Mouse (Mus musculus) Patski (cell line): ENCODE results near the gene Ccdc97. TPM values are rescaled to one million over a fixed set of nuclear protein-coding genes. Genes with fewer than 3 reads are reported as not detected.

Experiments used
- ATAC-seq: fragments of 100-300 bp; one replicate; pipeline ENCODE4 v1.8.0; 2021
- CTCF ChIA-PET: fragments of 350-600 bp; sonication (Branson Sonifier 250); formaldehyde crosslinking; loops from one replicate; lab custom pipeline; 2022; ENCODE audit warnings: inconsistent platforms; lab: Charles Lee
- POLR2A ChIA-PET: fragments of 350-600 bp; sonication (Branson Sonifier 250); formaldehyde crosslinking; loops from one replicate; lab custom pipeline; 2022; ENCODE audit warnings: antibody characterized with exemption, inconsistent platforms; lab: Charles Lee
- DNase-seq: peaks from one replicate; pipeline ENCODE4 v3.0.0-alpha.2; 2011; ENCODE audit warnings: low read depth, low spot score
- H3K27me3 ChIP-seq: fragments of 371-371 bp; one replicate; pipeline ENCODE4 v1.5.1; 2021
- CTCF ChIP-seq: fragments of 100-300 bp; IDR thresholded peaks from one replicate; pipeline ENCODE4 v1.5.1; 2021
- in situ Hi-C: fragments of 300-500 bp; cut with MboI; formaldehyde crosslinking; loops from 3 replicates; pipeline ENCODE4 v1.11.1; 2018; ENCODE audit warnings: low pct_unique_long_range_greater_than_20kb, mixed read lengths
- polyA plus RNA-seq: library from polyadenylated mRNA; unstranded; gene quantifications from one replicate; pipeline ENCODE4 v1.2.3, GENCODE M21; 2021

Gene Ccdc97
- polyA plus RNA-seq, 1 experiment from 2014 or later, result 33.7 TPM

DNA sequence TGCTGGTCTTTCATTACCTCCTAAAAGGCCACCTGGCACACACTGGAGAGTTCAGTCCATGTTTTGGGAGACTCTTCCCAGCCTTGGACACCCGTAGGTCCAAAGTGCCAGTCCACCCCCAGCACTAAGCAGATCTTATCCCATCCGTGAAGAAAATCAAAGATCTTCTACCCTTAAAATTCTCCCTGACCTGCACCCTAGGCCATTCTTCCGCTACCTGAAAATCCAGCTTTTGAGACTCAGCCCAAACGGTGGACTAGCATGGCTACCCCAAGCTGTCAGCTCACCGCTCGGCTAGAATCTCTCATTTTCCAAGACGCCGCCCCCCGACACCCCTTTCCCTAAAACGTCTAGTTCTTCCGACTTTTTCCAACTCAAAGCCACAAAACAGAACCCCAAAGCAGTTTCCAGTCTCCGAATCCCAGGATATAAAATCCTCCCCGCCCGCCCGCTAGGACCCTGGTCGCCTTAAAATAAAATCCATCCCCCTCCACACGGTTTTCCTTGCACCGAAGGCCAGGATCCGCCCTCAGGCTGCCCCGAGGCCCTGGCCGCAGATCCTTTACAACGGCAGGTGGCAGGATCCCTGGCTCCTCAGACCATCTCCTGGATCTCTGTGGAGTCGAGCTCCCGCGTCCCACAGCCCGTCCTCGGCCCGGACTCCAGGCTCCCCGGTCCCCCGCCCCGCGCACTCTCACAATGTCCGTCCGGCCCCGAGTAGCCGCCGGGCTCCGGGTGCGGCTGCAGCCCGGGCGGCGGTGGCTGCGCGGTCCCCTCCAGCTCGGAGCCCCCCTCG is 35.0 kb upstream of the Ccdc97 start:
- CTCF ChIA-PET, result interaction anchor here (0.9 to 3.2 kb wide), 2 partner anchors 9 to 51 kb away, joined by 3 to 22 read pairs; no protein-coding TSS in a partner anchor
- H3K27me3 ChIP-seq, result no peaks in the 10 kb centered on the region
- ATAC-seq (peak; percentile 0), DNase-seq (no peak)
- in situ Hi-C loops, result no loop called here
- no peak for TF ChIP-seq CTCF
- POLR2A ChIA-PET, result interaction anchor here (0.6 to 1.2 kb wide), 3 partner anchors 18 to 103 kb away, joined by 3 to 5 read pairs (median 3); no protein-coding TSS in a partner anchor

- DNase-seq (no peak), ATAC-seq (no peak)
- no peak for TF ChIP-seq CTCF
- H3K27me3 ChIP-seq, result no peaks in the 10 kb centered on the region
- ChIA-PET CTCF (interaction anchor here (3.2 kb wide), 1 partner anchor 52 kb away, joined by 22 read pairs; no protein-coding TSS in a partner anchor), POLR2A (no interaction called here)
- in situ Hi-C loops, result no loop called here
These were observed 34.2 kb upstream of the Ccdc97 start for GRCm38 (mm10) chr7:25753076-25753475.

GRCm38 (mm10) chr7:25746844-25747243 is 28.0 kb upstream of the Ccdc97 start:
- POLR2A ChIA-PET, result interaction anchor here (1.5 kb wide), 1 partner anchor 15 kb away, joined by 3 read pairs; no protein-coding TSS in a partner anchor
- CTCF ChIA-PET, result interaction anchor here (1.0 kb wide), 1 partner anchor 9 kb away, joined by 3 read pairs; no protein-coding TSS in a partner anchor
- in situ Hi-C loops, result no loop called here
- DNase-seq, result no peak
- TF ChIP-seq CTCF, result no peak
- H3K27me3 ChIP-seq, result no peaks in the 10 kb centered on the region
- ATAC-seq, result no peak

GRCm38 (mm10) chr7:25738277-25738676 is 19.4 kb upstream of the Ccdc97 start:
- in situ Hi-C loops, result no loop called here
- DNase-seq, result no peak

DNA sequence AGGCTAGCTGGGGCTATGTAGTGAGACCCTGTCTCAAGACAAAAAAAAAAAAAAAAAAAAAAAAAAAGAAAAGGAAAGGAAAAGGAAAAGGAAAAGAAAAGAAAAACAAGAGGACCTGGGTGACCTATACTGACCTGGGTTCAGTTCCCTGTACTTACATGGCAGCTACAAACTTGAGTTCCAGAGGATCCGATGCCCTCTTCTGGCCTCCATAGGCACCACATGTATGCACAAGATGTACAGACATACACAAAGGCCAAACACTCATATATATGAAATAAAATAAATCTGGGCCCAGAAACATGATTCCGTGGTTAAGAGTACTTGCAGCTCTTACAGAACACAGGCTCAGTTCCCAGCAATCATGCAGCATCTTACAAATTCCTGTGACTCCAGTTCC is 18.0 kb upstream of the Ccdc97 start:
- POLR2A ChIA-PET, result no interaction called here
- no peaks in the 10 kb centered on the region for H3K27me3 ChIP-seq
- TF ChIP-seq CTCF, result peak; percentile 60
- no peak for ATAC-seq
- in situ Hi-C loops, result no loop called here
- DNase-seq, result no peak
- CTCF ChIA-PET, result interaction anchor here (0.9 to 1.8 kb wide), 10 partner anchors 8 to 75 kb away, joined by 3 to 8 read pairs (median 4); no protein-coding TSS in a partner anchor

More at GRCm38 (mm10) chr7:25738277-25738676, 19.4 kb upstream of the Ccdc97 start:
- no peaks in the 10 kb centered on the region for H3K27me3 ChIP-seq
- no peak for TF ChIP-seq CTCF
- ChIA-PET CTCF (no interaction called here), POLR2A (no interaction called here)
- no peak for ATAC-seq

- in situ Hi-C loops, result no loop called here
- CTCF ChIA-PET, result interaction anchor here (0.5 kb wide), 1 partner anchor 15 kb away, joined by 3 read pairs; no protein-coding TSS in a partner anchor
- no peak for TF ChIP-seq CTCF
- POLR2A ChIA-PET, result interaction anchor here (0.5 kb wide), 1 partner anchor 19 kb away, joined by 3 read pairs; the partner anchor contains the start of gene Hnrnpul1
- DNase-seq, result no peak
- no peak for ATAC-seq
- H3K27me3 ChIP-seq, result no peaks in the 10 kb centered on the region
These were observed 16.1 kb upstream of the Ccdc97 start for GRCm38 (mm10) chr7:25734991-25735390.

GRCm38 (mm10) chr7:25731294-25732055 is 12.6 kb upstream of the Ccdc97 start:
- CTCF ChIA-PET, result interaction anchor here (0.9 to 1.7 kb wide), 6 partner anchors 12 to 74 kb away, joined by 3 to 7 read pairs (median 4); no protein-coding TSS in a partner anchor
- no peaks in the 10 kb centered on the region for H3K27me3 ChIP-seq
- ATAC-seq (no peak), DNase-seq (no peak)
- POLR2A ChIA-PET, result interaction anchor here (0.6 kb wide), 1 partner anchor 16 kb away, joined by 3 read pairs; no protein-coding TSS in a partner anchor
- no peak for TF ChIP-seq CTCF
- in situ Hi-C loops, result no loop called here

- in situ Hi-C loops, result loop anchor here (10.0 kb wide), 1 partner anchor 175 kb away; no protein-coding TSS in a partner anchor
- no peak for TF ChIP-seq CTCF
- ChIA-PET CTCF (interaction anchor here (1.3 kb wide), 1 partner anchor 15 kb away, joined by 5 read pairs; no protein-coding TSS in a partner anchor), POLR2A (no interaction called here)
- DNase-seq (no peak), ATAC-seq (no peak)
- no peaks in the 10 kb centered on the region for H3K27me3 ChIP-seq
These were observed 11.0 kb upstream of the Ccdc97 start for GRCm38 (mm10) chr7:25729862-25730261.

GRCm38 (mm10) chr7:25729396-25729795 is 10.5 kb upstream of the Ccdc97 start:
- ChIA-PET CTCF (interaction anchor here (1.3 kb wide), 1 partner anchor 16 kb away, joined by 5 read pairs; no protein-coding TSS in a partner anchor), POLR2A (no interaction called here)
- ATAC-seq (peak; percentile 92), DNase-seq (peak; percentile 77)
- TF ChIP-seq CTCF, result no peak
- in situ Hi-C loops, result loop anchor here (10.0 kb wide), 1 partner anchor 175 kb away; no protein-coding TSS in a partner anchor
- no peaks in the 10 kb centered on the region for H3K27me3 ChIP-seq

- no peak for TF ChIP-seq CTCF
- in situ Hi-C loops, result loop anchor here (10.0 kb wide), 1 partner anchor 177 kb away; no protein-coding TSS in a partner anchor
- CTCF ChIA-PET, result interaction anchor here (1.2 to 1.3 kb wide), 2 partner anchors 11 to 17 kb away, joined by 3 read pairs; no protein-coding TSS in a partner anchor
- H3K27me3 ChIP-seq, result no peaks in the 10 kb centered on the region
- DNase-seq (no peak), ATAC-seq (no peak)
- POLR2A ChIA-PET, result no interaction called here
These were observed 8.9 kb upstream of the Ccdc97 start for GRCm38 (mm10) chr7:25727800-25728199.
